Mouse (Mus musculus) neutrophil, adult 83 days (primary cell): Measurements from ENCODE around the gene Slc3a1. TPM values are rescaled to one million over a fixed set of nuclear protein-coding genes. Genes with fewer than 3 reads are reported as not detected.

ENCODE experiments used
- total RNA-seq, 2 experiments: library from RNA; stranded (reverse); gene quantifications; one replicate each; pipeline ENCODE4 v1.2.4; 2023

The Slc3a1 gene
- total RNA-seq, result under 1 TPM; 0.15 to 0.18 TPM

GRCm38 (mm10) chr17:85028093-85028739 is at the start of gene Slc3a1:
Gene Slc3a1 (plus strand): TSS chr17:85028376.

GRCm38 (mm10) chr17:85090120-85091099 is 62.2 kb downstream of the Slc3a1 start, which contains the start of the genes Prepl and Camkmt:
Gene Prepl (minus strand): TSS chr17:85090241.
Gene Camkmt (plus strand): TSS chr17:85090552.

Other genes starting within 250 kb of the Slc3a1 start
- 10 to 100 TPM; 15.4 to 18.9 TPM for gene Lrpprc, start 237.6 kb upstream of the Slc3a1 start, total RNA-seq
- gene Ppm1b, start 71.6 kb upstream of the Slc3a1 start, total RNA-seq, result 10 to 100 TPM; 43.6 to 45.9 TPM
- gene Prepl, start 61.9 kb downstream of the Slc3a1 start, total RNA-seq, result 1 to 10 TPM; 8.2 to 9.8 TPM
- 1 to 10 TPM; 6.7 to 7.5 TPM for gene Camkmt, start 62.2 kb downstream of the Slc3a1 start, total RNA-seq